Mouse (Mus musculus) neural tube, embryonic 14.5 days (tissue): ENCODE measurements around the gene Ube2o. TPM values are rescaled to one million over a fixed set of nuclear protein-coding genes. Genes with fewer than 3 reads are reported as not detected.

Source experiments
- ATAC-seq: fragments of 200-750 bp; cut with Nextera tagmentation; 2 replicates; pipeline ENCODE4 v1.8.0; 2017; ENCODE audit warnings: low read depth, mild to moderate bottlenecking, moderate TSS enrichment, moderate library complexity
- H3K27ac ChIP-seq: fragments of 300-500 bp; sonication (generic); 2 replicates; pipeline ENCODE4 v1.5.1; 2014; ENCODE audit warnings: low read depth, mild to moderate bottlenecking, control low read depth, low read length, moderate library complexity, mixed read lengths
- H3K27me3 ChIP-seq: fragments of 300-500 bp; sonication (generic); 2 replicates; pipeline ENCODE4 v1.6.1; 2014; ENCODE audit warnings: low read length; ENCODE audit not compliant: control insufficient read depth, insufficient read depth
- H3K36me3 ChIP-seq: fragments of 300-500 bp; sonication (generic); 2 replicates; pipeline ENCODE4 v1.6.1; 2014; ENCODE audit warnings: low read length, mixed read lengths; ENCODE audit not compliant: control insufficient read depth, insufficient read depth
- H3K4me1 ChIP-seq: fragments of 300-500 bp; sonication (generic); 2 replicates; pipeline ENCODE4 v1.6.1; 2014; ENCODE audit warnings: low read length; ENCODE audit not compliant: control insufficient read depth, insufficient read depth
- H3K4me2 ChIP-seq: fragments of 300-500 bp; sonication (generic); 2 replicates; pipeline ENCODE4 v1.6.1; 2014; ENCODE audit warnings: mild to moderate bottlenecking, low read depth, low read length, control low read depth
- H3K4me3 ChIP-seq: fragments of 300-500 bp; sonication (generic); 2 replicates; pipeline ENCODE4 v1.5.1; 2014; ENCODE audit warnings: low read depth, low read length, control low read depth, mixed read lengths
- H3K9ac ChIP-seq: fragments of 300-500 bp; sonication (generic); replicated peaks from 2 replicates; pipeline ENCODE4 v1.6.1; 2014; ENCODE audit warnings: low read depth, mild to moderate bottlenecking, control low read depth, low read length, mixed read lengths
- H3K9me3 ChIP-seq: fragments of 300-500 bp; sonication (generic); 2 replicates; pipeline ENCODE4 v1.6.1; 2016; ENCODE audit warnings: low read length; ENCODE audit not compliant: control insufficient read depth
- whole genome bisulfite sequencing: fragments of 180-500 bp; shearing (Covaris S2); extraction: QIAGEN DNeasy Blood & Tissue Kit; methylation state at CpG from one replicate; pipeline ENCODE4 v1.1.7; 2014; 5-methylcytosine and 5-hydroxymethylcytosine counted together
- polyA plus RNA-seq: library from polyadenylated mRNA; unstranded; fragments of >200 nt; fragmentation: Nextera tagmentation; extraction: Ambion mirVana; gene quantifications from 2 replicates; pipeline ENCODE4 v1.2.1, GENCODE M21; 2014

Ube2o gene
- polyA plus RNA-seq, 1 experiment from 2014 or later, result 30.2 TPM

GRCm38 (mm10) chr11:116518482-116518881 lies 62.8 kb downstream of the Ube2o start:
- Histone ChIP-seq H3K9ac (no peak overlapping the region), H3K4me3 (no peak overlapping the region), H3K27me3 (no peaks in the 10 kb centered on the region), H3K4me2 (no peak overlapping the region), H3K9me3 (no peaks in the 10 kb centered on the region), H3K36me3 (no peaks in the 10 kb centered on the region), H3K27ac (no peak overlapping the region), H3K4me1 (no peaks in the 10 kb centered on the region)
- WGBS, result 78% methylated on average over 8 of the region's 8 CpGs
- ATAC-seq, result no peak

GRCm38 (mm10) chr11:116515330-116516020 lies 65.8 kb downstream of the Ube2o start:
- H3K4me2 ChIP-seq, result peak overlapping the region; percentile 9; the same call in 1 of the 2 replicates
- no peak overlapping the region for H3K27ac ChIP-seq
- no peaks in the 10 kb centered on the region for H3K27me3 ChIP-seq
- H3K9me3 ChIP-seq, result no peaks in the 10 kb centered on the region
- H3K9ac ChIP-seq, result no peak overlapping the region
- no peak for ATAC-seq
- no peak overlapping the region for H3K4me3 ChIP-seq
- no peaks in the 10 kb centered on the region for H3K4me1 ChIP-seq
- no peaks in the 10 kb centered on the region for H3K36me3 ChIP-seq
- WGBS, result 14% methylated on average over 24 of the region's 24 CpGs

- no peak overlapping the region for H3K27ac ChIP-seq
- H3K27me3 ChIP-seq, result no peaks in the 10 kb centered on the region
- no peaks in the 10 kb centered on the region for H3K4me1 ChIP-seq
- H3K9me3 ChIP-seq, result no peaks in the 10 kb centered on the region
- no peak overlapping the region for H3K4me3 ChIP-seq
- no peaks in the 10 kb centered on the region for H3K36me3 ChIP-seq
- 94% methylated on average over 4 of the region's 4 CpGs for WGBS
- H3K9ac ChIP-seq, result no peak overlapping the region
- H3K4me2 ChIP-seq, result no peak overlapping the region
- ATAC-seq, result no peak
Observed at GRCm38 (mm10) chr11:116513531-116514038, 67.7 kb downstream of the Ube2o start.

GRCm38 (mm10) chr11:116512987-116513386 lies 68.3 kb downstream of the Ube2o start:
- no peaks in the 10 kb centered on the region for H3K9me3 ChIP-seq
- H3K9ac ChIP-seq, result no peak overlapping the region
- H3K36me3 ChIP-seq, result no peaks in the 10 kb centered on the region
- no peaks in the 10 kb centered on the region for H3K27me3 ChIP-seq
- no peaks in the 10 kb centered on the region for H3K4me1 ChIP-seq
- H3K4me2 ChIP-seq, result no peak overlapping the region
- ATAC-seq, result no peak
- 83% methylated on average over 6 of the region's 6 CpGs for WGBS
- no peak overlapping the region for H3K27ac ChIP-seq
- H3K4me3 ChIP-seq, result no peak overlapping the region

GRCm38 (mm10) chr11:116512154-116512553 lies 69.1 kb downstream of the Ube2o start:
- WGBS, result 91% methylated on average over 7 of the region's 7 CpGs
- no peaks in the 10 kb centered on the region for H3K9me3 ChIP-seq

GRCm38 (mm10) chr11:116511301-116511868 lies 69.9 kb downstream of the Ube2o start:
- H3K4me2 ChIP-seq, result no peak overlapping the region
- no peak overlapping the region for H3K4me3 ChIP-seq
- H3K4me1 ChIP-seq, result no peaks in the 10 kb centered on the region
- no peak overlapping the region for H3K27ac ChIP-seq
- H3K9me3 ChIP-seq, result no peaks in the 10 kb centered on the region
- WGBS, result 70% methylated on average over 7 of the region's 7 CpGs
- H3K27me3 ChIP-seq, result no peaks in the 10 kb centered on the region
- H3K9ac ChIP-seq, result no peak overlapping the region
- ATAC-seq, result no peak
- no peaks in the 10 kb centered on the region for H3K36me3 ChIP-seq

More at GRCm38 (mm10) chr11:116512154-116512553, 69.1 kb downstream of the Ube2o start:
- H3K4me2 ChIP-seq, result no peak overlapping the region
- no peak overlapping the region for H3K9ac ChIP-seq
- no peaks in the 10 kb centered on the region for H3K27me3 ChIP-seq
- H3K27ac ChIP-seq, result no peak overlapping the region
- no peak overlapping the region for H3K4me3 ChIP-seq
- no peaks in the 10 kb centered on the region for H3K4me1 ChIP-seq
- no peaks in the 10 kb centered on the region for H3K36me3 ChIP-seq
- ATAC-seq, result no peak

- Histone ChIP-seq H3K4me3 (no peak overlapping the region), H3K9me3 (no peaks in the 10 kb centered on the region), H3K9ac (no peak overlapping the region), H3K27ac (no peak overlapping the region), H3K27me3 (no peaks in the 10 kb centered on the region), H3K4me2 (no peak overlapping the region), H3K4me1 (no peaks in the 10 kb centered on the region), H3K36me3 (no peaks in the 10 kb centered on the region)
- WGBS, result 71% methylated on average over 2 of the region's 2 CpGs
- ATAC-seq, result no peak
Observed at GRCm38 (mm10) chr11:116508689-116509088, 72.6 kb downstream of the Ube2o start.

- Histone ChIP-seq H3K4me3 (no peak overlapping the region), H3K9ac (no peak overlapping the region), H3K4me2 (no peak overlapping the region), H3K36me3 (no peaks in the 10 kb centered on the region), H3K27me3 (no peaks in the 10 kb centered on the region), H3K4me1 (no peaks in the 10 kb centered on the region), H3K9me3 (no peaks in the 10 kb centered on the region), H3K27ac (no peak overlapping the region)
- no peak for ATAC-seq
- 76% methylated on average over 17 of the region's 17 CpGs for WGBS
Observed at GRCm38 (mm10) chr11:116506151-116506875, 74.9 kb downstream of the Ube2o start.

GRCm38 (mm10) chr11:116505573-116505972 lies 75.7 kb downstream of the Ube2o start:
- no peak for ATAC-seq
- Histone ChIP-seq H3K27ac (no peak overlapping the region), H3K9me3 (no peaks in the 10 kb centered on the region), H3K9ac (no peak overlapping the region), H3K4me3 (no peak overlapping the region), H3K4me2 (no peak overlapping the region), H3K36me3 (no peaks in the 10 kb centered on the region), H3K4me1 (no peaks in the 10 kb centered on the region), H3K27me3 (no peaks in the 10 kb centered on the region)
- WGBS, result 72% methylated on average over 5 of the region's 5 CpGs
